Mouse (Mus musculus) limb, embryonic 11.5 days (tissue): ENCODE measurements around the gene Trit1. TPM values are rescaled to one million over a fixed set of nuclear protein-coding genes. Genes with fewer than 3 reads are reported as not detected.

Source experiments
- ATAC-seq: fragments of 200-750 bp; cut with Nextera tagmentation; 2 replicates; pipeline ENCODE4 v1.8.0; 2017; ENCODE audit warnings: low read depth; ENCODE audit not compliant: insufficient number of reproducible peaks, low FRiP score, low TSS enrichment
- DNase-seq: peaks from one replicate; pipeline ENCODE4 v3.0.0-alpha.2; 2015; ENCODE audit warnings: low spot score
- H3K27ac ChIP-seq: fragments of 300-500 bp; sonication (generic); replicated peaks from 2 replicates; pipeline ENCODE4 v1.5.1; 2014; ENCODE audit warnings: low read depth, mild to moderate bottlenecking, low read length
- H3K27me3 ChIP-seq: fragments of 300-500 bp; sonication (generic); 2 replicates; pipeline ENCODE4 v1.6.1; 2014; ENCODE audit warnings: mild to moderate bottlenecking, low read length, mixed read lengths; ENCODE audit not compliant: control insufficient read depth, insufficient read depth
- H3K36me3 ChIP-seq: fragments of 300-500 bp; sonication (generic); 2 replicates; pipeline ENCODE4 v1.6.1; 2014; ENCODE audit warnings: mild to moderate bottlenecking, low read length, moderate library complexity, mixed read lengths; ENCODE audit not compliant: control insufficient read depth, insufficient read depth
- H3K4me1 ChIP-seq: fragments of 300-500 bp; sonication (generic); 2 replicates; pipeline ENCODE4 v1.6.1; 2014; ENCODE audit warnings: low read length, mixed read lengths; ENCODE audit not compliant: control insufficient read depth, insufficient read depth
- H3K4me2 ChIP-seq: fragments of 300-500 bp; sonication (generic); 2 replicates; pipeline ENCODE4 v1.6.1; 2014; ENCODE audit warnings: low read depth, mild to moderate bottlenecking, moderate library complexity; ENCODE audit not compliant: severe bottlenecking
- H3K4me3 ChIP-seq: fragments of 300-500 bp; sonication (generic); 2 replicates; pipeline ENCODE4 v1.5.1; 2014; ENCODE audit warnings: low read depth, low read length
- H3K9ac ChIP-seq: fragments of 300-500 bp; sonication (generic); 2 replicates; pipeline ENCODE4 v1.6.1; 2014; ENCODE audit warnings: mild to moderate bottlenecking, low read length
- H3K9me3 ChIP-seq: fragments of 300-500 bp; sonication (generic); 2 replicates; pipeline ENCODE4 v1.6.1; 2016; ENCODE audit warnings: low read length; ENCODE audit not compliant: control insufficient read depth
- WGBS: fragments of 180-500 bp; shearing (Covaris S2); extraction: QIAGEN DNeasy Blood & Tissue Kit; methylation state at CpG from one replicate; pipeline ENCODE4 v1.1.7; 2014; 5-methylcytosine and 5-hydroxymethylcytosine counted together
- polyA plus RNA-seq: library from polyadenylated mRNA; unstranded; fragments of >200 nt; fragmentation: Nextera tagmentation; extraction: Ambion mirVana; gene quantifications from 2 replicates; pipeline ENCODE4 v1.2.1, GENCODE M21; 2014

The Trit1 gene
- polyA plus RNA-seq, 1 experiment from 2014 or later, result 21.6 TPM

DNA sequence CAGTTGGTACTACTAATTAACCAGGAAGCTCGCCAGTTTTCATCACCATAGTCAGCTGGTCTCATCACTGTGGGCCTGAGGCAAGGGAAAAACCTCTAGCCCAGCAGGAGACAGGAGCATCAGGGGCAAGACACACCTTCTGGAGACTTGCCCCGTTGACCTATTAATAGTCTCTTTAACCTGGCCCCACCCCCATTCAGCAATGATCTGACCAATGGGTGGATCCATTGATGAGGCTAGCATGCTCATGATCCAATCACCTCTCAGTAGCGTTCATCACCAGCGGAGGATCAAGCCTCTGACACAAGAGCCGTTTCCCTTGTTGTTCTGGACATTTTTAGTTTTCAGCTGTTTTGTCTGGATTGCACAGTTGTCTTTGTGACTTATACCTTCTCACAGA lies 76.2 kb downstream of the Trit1 start:
- DNase-seq, result no peak
- Histone ChIP-seq H3K9me3 (no peaks in the 10 kb centered on the region), H3K27me3 (no peaks in the 10 kb centered on the region), H3K4me2 (no peak overlapping the region), H3K36me3 (no peaks in the 10 kb centered on the region), H3K4me3 (no peak overlapping the region), H3K9ac (no peak overlapping the region), H3K4me1 (no peaks in the 10 kb centered on the region), H3K27ac (no peak overlapping the region)
- WGBS, result 57% methylated on average over 5 of the region's 5 CpGs
- ATAC-seq, result no peak

DNA sequence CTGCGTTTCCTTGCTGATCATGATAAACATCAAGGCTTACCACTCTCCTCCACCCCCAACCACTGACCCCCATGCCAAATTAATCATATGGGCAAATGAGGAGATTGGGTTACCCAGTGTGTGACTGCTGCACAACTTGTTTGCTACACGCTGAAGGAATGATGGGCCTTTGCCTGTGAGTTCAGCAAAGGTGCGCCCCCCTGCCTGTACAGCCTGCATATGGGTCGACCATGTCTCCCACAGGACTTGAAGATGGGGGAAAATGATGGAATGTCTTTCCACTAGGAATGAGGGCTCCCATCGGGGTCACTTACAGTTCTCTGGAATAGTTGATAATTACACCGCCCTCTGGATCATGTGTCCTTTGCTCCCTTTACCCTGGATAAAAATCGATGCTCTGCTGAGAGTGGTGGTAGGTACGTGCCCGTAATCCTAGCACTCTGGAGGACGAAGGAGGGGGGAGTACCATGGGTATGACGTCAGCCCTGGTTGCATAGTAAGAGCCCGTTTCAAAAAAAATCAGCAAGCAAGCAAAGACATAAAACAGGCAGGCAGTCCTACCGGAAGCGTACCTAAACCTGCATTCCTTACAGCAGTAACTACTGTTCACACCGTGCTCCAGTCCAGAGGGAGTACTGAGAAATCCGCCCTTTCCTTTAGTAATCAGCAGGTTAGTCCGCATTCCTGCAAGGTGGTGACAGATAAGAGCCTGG lies 76.8 kb downstream of the Trit1 start:
- Histone ChIP-seq H3K4me1 (no peaks in the 10 kb centered on the region), H3K4me3 (no peak overlapping the region), H3K9ac (no peak overlapping the region), H3K27me3 (no peaks in the 10 kb centered on the region), H3K27ac (no peak overlapping the region), H3K9me3 (no peaks in the 10 kb centered on the region), H3K36me3 (no peaks in the 10 kb centered on the region), H3K4me2 (no peak overlapping the region)
- 54% methylated on average over 17 of the region's 17 CpGs for WGBS
- no peak for DNase-seq
- peak; percentile 77 for ATAC-seq

DNA sequence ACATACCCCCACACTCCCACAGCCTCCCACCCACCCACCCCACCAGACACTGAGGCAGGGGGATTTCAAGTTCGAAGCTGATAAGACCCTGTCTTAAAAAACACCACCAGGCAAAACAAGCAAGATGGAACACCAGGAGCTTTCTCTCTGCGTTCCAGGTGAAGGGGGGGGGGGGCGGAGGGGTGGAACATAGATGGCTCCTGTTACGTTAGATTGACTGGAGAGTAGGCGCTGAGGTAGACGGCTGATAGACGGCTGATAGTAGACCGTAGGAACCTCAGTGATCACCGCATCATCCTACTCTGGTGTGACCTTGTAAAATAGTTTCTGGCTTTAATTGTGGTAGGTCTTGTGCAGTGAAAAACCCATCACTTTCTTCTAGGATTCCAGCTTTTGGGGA lies 77.5 kb downstream of the Trit1 start:
- DNase-seq (no peak), ATAC-seq (no peak)
- no peak overlapping the region for H3K4me2 ChIP-seq
- no peaks in the 10 kb centered on the region for H3K27me3 ChIP-seq
- H3K36me3 ChIP-seq, result no peaks in the 10 kb centered on the region
- WGBS, result 56% methylated on average over 9 of the region's 9 CpGs
- H3K27ac ChIP-seq, result no peak overlapping the region
- H3K9me3 ChIP-seq, result no peaks in the 10 kb centered on the region
- H3K4me1 ChIP-seq, result no peaks in the 10 kb centered on the region
- no peak overlapping the region for H3K9ac ChIP-seq
- H3K4me3 ChIP-seq, result no peak overlapping the region

Other genes starting within 250 kb of the Trit1 start
- gene Ppt1, start 180.4 kb upstream of the Trit1 start, polyA plus RNA-seq, result 52.4 and 54.1 TPM in 2 replicates
- gene Cap1, start 130.5 kb upstream of the Trit1 start, polyA plus RNA-seq, result 59.0 and 64.6 TPM in 2 replicates
- 7.5 and 8.7 TPM in 2 replicates for gene Mfsd2a, start 55.4 kb upstream of the Trit1 start, polyA plus RNA-seq
- gene Mycl, start 20.9 kb upstream of the Trit1 start, polyA plus RNA-seq, result 32.8 and 39.0 TPM in 2 replicates
- gene Bmp8b, start 88.6 kb downstream of the Trit1 start, polyA plus RNA-seq, result 0.16 and 0.17 TPM in 2 replicates
- 0.13 TPM in 1 of 2 replicates, not detected in the other for gene Oxct2b, start 99.7 kb downstream of the Trit1 start, polyA plus RNA-seq
- 125 and 127 TPM in 2 replicates for gene Ppie, start 123.4 kb downstream of the Trit1 start, polyA plus RNA-seq
- gene Hpcal4, start 166.6 kb downstream of the Trit1 start, polyA plus RNA-seq, result 0.17 and 1.7 TPM in 2 replicates
- gene Nt5c1a, start 184.9 kb downstream of the Trit1 start, polyA plus RNA-seq, result not detected in 2 replicates
- 2.4 and 2.7 TPM in 2 replicates for gene Heyl, start 217.0 kb downstream of the Trit1 start, polyA plus RNA-seq
- gene Pabpc4, start 245.8 kb downstream of the Trit1 start, polyA plus RNA-seq, result 50.5 and 56.2 TPM in 2 replicates